Mouse (Mus musculus): ENCODE results near the gene S100pbp. TPM values are rescaled to one million over a fixed set of nuclear protein-coding genes. Genes with fewer than 3 reads are reported as not detected.
A peak's percentile ranks its signal among the peaks of the same experiment; 100 is the strongest.

S100pbp gene
- polyA plus RNA-seq, 1 experiment from 2014 or later: 17.2 TPM

DNA sequence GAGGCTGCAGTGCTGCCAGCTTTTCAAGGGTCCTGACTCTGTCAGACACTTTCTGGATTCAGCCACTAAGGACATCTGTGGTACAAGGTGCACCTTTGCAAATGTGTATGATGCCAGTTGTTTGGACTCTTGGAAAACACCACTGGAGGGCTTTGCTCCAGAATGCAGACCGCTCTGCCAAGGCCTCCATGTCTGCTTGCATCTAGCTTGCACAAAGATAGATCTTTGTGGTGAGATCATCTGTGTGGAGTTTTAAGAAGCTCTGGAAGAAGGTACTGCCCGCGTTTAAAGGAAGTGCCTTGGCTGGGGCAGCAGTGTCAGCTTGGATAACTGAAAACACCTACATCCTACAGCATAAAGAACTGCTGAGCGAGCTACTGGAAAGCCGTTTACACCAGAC, 46.0 kb downstream of the S100pbp start:
- 86% methylated on average over 5 of the region's 5 CpGs for WGBS

DNA sequence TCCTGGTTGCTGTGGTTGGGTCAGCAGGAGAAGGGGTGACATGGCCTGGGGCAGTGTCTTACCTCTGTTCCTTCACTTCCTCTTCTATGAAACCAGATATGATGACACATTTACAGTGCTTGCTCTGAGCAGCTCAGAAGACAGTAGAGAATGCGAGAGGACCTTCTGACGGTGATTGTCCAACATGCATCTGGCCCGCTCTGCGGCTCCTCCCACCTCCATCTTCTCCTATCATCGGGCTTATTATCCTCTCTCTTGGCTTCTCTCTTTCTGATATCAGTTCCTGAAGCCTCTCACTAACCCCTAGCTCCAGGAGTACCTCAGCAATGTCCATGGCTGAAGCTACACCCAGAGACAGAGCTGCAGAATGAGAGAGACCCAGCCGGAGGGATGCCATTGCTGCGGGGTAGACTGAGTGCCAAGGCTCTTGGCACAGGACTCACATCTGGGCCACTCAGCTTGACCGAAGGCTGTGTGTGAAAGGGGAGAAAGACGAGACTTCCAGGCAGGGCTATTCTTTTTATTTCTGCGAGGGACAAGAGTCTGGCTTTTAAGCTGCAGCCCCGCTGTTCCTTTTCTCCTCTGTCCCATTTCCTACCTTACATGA, 47.0 kb downstream of the S100pbp start:
- Histone ChIP-seq H3K36me3 (no peaks in the 10 kb centered on the region), H3K27me3 (peaks cover 6% of the 10 kb centered on the region; the same call in 1 of the 2 replicates), H3K9ac (replicated peaks) (no peak overlapping the region), H3K9me3 (no peaks in the 10 kb centered on the region), H3K4me2 (replicated peaks) (no peak overlapping the region), H3K4me1 (peaks cover 37% of the 10 kb centered on the region), H3K4me3 (no peak overlapping the region), H3K27ac (replicated peaks) (no peak overlapping the region)
- no peak for ATAC-seq (replicated peaks)
- 79% methylated on average over 11 of the region's 11 CpGs for WGBS

More for the DNA sequence above, 46.0 kb downstream of the S100pbp start:
- Histone ChIP-seq H3K4me3 (no peak overlapping the region), H3K4me1 (peaks cover 45% of the 10 kb centered on the region), H3K9ac (replicated peaks) (no peak overlapping the region), H3K4me2 (replicated peaks) (no peak overlapping the region), H3K9me3 (no peaks in the 10 kb centered on the region), H3K27me3 (no peaks in the 10 kb centered on the region), H3K36me3 (no peaks in the 10 kb centered on the region), H3K27ac (replicated peaks) (0 out of 2 replicates have a peak overlapping the region, but pooled peaks have one; percentile 86)
- no peak for ATAC-seq (replicated peaks)

DNA sequence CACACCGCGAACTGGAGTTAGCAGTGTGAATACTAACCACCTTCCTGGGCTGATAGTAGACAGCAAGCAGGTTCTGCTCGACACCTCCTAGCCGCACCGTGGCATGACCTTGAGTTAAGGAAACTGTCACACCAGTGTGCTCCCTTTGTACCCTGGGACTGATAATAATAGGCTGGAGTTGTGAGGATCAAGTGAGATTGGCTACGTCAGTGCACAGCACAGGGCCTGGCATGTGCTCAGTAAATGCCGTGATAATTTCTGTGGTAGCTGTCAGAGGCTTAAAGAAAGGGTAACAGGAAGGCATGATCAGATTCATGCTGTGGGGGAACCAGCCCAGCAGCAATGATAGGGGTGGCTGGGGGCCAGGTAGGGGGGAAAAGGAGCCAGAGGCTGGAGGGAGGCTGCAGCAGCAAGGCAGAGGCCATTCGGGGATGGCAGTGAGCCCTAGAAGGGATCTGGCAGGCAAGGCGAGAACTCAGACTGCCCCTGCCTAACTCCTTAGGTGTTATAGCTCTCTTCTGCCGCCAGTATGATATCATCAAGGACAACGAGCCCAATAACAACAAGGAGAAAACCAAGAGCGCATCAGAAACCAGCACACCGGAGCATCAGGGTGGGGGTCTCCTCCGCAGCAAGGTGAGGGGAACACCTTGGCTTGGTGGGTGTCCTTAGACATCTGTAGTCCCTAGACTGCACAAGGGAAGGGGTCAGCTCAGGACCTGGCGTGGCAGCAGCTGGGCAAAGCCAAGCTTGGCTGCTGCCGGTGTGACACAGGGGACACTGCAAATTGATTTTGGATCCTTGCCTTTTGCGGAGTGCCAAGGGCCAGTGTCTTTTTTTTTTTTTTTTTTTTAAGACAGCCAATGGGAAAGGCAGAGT, 47.7 kb downstream of the S100pbp start:
- H3K36me3 ChIP-seq: no peaks in the 10 kb centered on the region
- peaks cover 11% of the 10 kb centered on the region; the same call in 1 of the 2 replicates for H3K27me3 ChIP-seq
- no peak overlapping the region for H3K9ac ChIP-seq (replicated peaks)
- H3K27ac ChIP-seq (replicated peaks): no peak overlapping the region
- 69% methylated on average over 17 of the region's 17 CpGs for WGBS
- no peak overlapping the region for H3K4me2 ChIP-seq (replicated peaks)
- H3K9me3 ChIP-seq: no peaks in the 10 kb centered on the region
- no peak overlapping the region for H3K4me3 ChIP-seq
- no peak for ATAC-seq (replicated peaks)
- H3K4me1 ChIP-seq: peaks cover 38% of the 10 kb centered on the region

DNA sequence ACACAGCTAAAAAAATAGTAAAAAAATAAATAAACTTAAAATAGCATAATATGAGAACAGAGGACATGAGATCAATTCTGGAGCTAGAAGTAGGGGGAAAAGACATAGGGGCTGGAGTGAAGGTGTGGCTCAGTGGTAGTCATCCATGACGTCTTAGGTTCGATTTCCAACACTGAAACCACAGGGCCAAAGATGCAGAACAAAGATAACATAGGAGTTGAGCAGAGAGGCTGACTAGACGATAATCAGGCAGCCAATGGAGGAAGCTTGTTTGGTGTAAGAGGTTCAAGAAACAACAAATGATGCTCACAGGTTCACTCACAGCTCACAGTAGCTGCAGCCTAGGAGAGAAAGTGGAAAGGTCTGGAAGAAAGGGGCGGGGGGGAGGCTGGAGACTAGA, 48.7 kb downstream of the S100pbp start:
- H3K27me3 ChIP-seq: peaks cover 14% of the 10 kb centered on the region
- no peak for ATAC-seq (replicated peaks)

DNA sequence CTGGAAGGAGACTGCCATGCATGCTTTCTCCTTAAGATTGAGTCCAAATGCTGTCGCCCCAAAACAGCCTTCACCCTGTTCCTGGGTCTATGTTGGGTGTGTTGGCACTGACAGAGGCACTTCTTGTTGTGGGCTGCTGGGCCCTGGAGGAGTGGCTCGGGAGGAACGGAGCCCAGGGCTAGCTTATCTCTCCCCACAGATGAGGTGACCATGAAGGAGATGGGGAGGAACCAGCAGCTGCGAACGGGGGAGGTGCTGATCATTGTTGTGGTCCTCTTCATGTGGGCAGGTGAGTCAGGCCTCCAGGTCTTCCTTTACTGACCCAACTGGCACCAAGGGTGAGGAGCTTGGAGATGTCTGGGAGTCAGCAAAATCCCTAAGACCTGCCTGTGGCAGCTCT, 49.9 kb downstream of the S100pbp start:
- peaks cover 35% of the 10 kb centered on the region for H3K4me1 ChIP-seq
- no peaks in the 10 kb centered on the region for H3K36me3 ChIP-seq
- 93% methylated on average over 5 of the region's 5 CpGs for WGBS

More for the DNA sequence above, 48.7 kb downstream of the S100pbp start:
- Histone ChIP-seq H3K4me1 (peaks cover 43% of the 10 kb centered on the region), H3K36me3 (no peaks in the 10 kb centered on the region), H3K4me3 (no peak overlapping the region), H3K9me3 (no peaks in the 10 kb centered on the region), H3K27ac (replicated peaks) (no peak overlapping the region), H3K4me2 (replicated peaks) (no peak overlapping the region), H3K9ac (replicated peaks) (no peak overlapping the region)
- WGBS: 87% methylated on average over 4 of the region's 4 CpGs

DNA sequence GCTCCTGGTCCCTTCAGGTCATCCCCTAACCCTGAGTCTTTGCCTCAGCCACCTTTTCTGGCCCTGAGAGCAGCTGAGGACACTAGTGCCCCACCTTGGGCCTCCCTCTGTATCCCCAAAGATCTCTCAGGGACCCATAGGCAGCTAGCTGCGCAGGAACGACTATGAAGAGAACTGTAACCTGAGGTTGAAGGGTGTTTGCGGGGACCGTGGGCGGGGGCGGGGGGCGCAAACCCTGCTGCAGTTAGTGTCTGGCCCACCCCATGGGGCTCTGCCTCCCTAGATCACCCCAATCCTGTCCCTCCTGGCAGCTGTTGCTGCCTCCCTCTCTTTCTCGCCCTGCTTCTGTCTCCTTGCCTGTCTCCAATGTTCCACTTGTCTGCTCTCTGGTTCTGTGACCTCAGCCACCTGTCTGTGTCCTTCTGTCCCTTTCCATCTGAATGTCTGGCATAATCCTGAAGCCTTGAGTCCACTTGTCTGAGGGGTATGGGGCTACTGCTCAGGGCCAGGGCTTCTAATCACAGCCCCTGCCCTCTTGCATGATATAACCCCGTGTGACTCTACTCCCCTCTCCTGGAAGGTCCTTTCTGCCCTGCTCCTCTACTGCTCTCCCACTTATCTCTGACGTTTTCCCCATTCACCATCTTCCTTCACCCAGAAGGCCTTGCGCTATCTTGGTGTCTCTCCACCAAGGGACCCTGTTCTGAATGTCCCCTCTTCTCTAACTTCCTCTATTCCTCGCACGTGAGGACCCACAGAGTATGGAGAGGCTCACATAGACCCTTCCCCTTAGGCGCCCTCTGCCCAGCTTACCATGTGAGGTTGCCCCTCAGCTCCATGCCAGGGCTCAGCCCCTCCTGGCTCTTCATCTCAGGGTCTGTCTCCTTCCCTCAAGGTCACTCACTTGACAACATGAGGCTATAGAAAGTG, 51.9 kb downstream of the S100pbp start:
- 47% methylated on average over 14 of the region's 14 CpGs for WGBS
- Histone ChIP-seq H3K9ac (replicated peaks) (peak overlapping the region; percentile 67; the same call in 1 of the 2 replicates), H3K4me3 (peak overlapping the region; percentile 54), H3K27me3 (peaks cover 21% of the 10 kb centered on the region), H3K4me2 (replicated peaks) (peak overlapping the region; percentile 92), H3K9me3 (no peaks in the 10 kb centered on the region), H3K27ac (replicated peaks) (no peak overlapping the region), H3K36me3 (no peaks in the 10 kb centered on the region), H3K4me1 (peaks cover 24% of the 10 kb centered on the region)
- ATAC-seq (replicated peaks): no peak

More for the DNA sequence above, 49.9 kb downstream of the S100pbp start:
- peaks cover 20% of the 10 kb centered on the region for H3K27me3 ChIP-seq
- no peak overlapping the region for H3K27ac ChIP-seq (replicated peaks)
- no peak for ATAC-seq (replicated peaks)
- H3K4me2 ChIP-seq (replicated peaks): no peak overlapping the region
- no peak overlapping the region for H3K4me3 ChIP-seq
- H3K9me3 ChIP-seq: no peaks in the 10 kb centered on the region
- no peak overlapping the region for H3K9ac ChIP-seq (replicated peaks)

DNA sequence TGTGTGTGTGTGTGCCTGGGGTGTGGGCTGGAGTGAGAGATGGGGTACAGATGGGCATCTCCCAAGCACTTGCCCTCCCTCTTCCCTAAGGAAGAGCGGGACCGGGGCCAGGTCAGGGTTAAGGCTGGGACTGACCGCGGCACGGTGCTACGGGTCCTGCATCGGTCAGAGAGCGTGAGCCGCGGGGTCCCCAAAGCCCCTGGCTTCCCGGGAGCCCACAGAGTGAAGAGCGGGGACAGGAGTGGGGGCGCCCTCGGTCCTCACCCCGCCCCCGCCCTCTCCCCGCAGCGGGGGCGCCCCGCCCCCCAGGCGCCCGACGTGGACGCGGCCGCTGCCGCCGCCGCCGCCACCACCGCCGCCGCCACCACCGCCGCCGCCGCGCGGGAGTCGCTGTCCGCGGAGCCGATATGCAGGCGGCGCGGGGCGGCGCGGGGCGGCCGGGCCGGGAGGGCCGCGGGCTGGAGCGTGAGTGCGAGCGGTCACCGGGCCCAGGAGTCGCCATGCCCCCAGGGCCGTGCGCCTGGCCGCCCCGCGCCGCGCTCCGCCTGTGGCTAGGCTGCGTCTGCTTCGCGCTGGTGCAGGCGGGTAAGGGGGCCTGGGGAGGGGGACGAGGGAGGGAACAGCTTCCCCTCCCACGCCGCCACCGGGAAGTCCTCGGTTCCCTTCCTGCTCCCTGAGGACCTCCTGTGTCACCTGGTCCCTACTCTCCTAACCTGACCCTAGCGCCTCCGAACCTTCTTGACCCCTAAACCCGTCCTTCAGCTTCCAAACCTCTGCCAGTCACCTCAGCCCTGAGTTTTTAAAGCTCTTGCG, 52.7 kb downstream of the S100pbp start, which contains the start of gene Fndc5:
Fndc5 (plus strand) TSS at position 421 of the 813 bp plus-strand sequence.
- Histone ChIP-seq H3K4me1 (peaks cover 19% of the 10 kb centered on the region), H3K4me3 (peak within 1 kb of the TSS; percentile 54), H3K9me3 (no peaks in the 10 kb centered on the region), H3K27me3 (peaks cover 22% of the 10 kb centered on the region), H3K9ac (replicated peaks) (peak within 1 kb of the TSS; percentile 67), H3K27ac (replicated peaks) (no peak within 1 kb of the TSS), H3K36me3 (no peaks in the 10 kb centered on the region), H3K4me2 (replicated peaks) (peak within 1 kb of the TSS; percentile 92)
- WGBS: 2% methylated on average over 30 of the region's 80 CpGs
- ATAC-seq (replicated peaks): 0 out of 2 replicates have a peak, but pooled peaks have one; percentile 7

DNA sequence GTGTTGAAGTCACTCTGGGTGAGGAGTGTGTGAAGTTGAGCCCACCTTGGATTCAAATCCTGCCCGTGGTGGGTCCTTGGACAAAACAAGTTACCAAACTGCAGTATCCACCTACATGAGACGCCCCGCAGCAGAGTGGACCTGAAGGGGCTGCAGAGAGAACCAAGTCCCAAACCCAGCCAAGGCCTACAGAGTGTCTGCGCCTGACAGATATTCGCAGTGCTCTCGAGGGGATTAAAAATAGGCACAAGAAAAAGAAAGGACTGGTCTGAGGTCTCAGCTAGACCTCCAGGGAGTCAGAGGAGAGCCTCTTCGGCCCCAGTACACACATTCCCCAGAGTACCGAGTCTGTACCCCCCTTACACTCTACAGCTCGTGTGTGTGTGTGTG, 53.3 kb downstream of the S100pbp start:
- Histone ChIP-seq H3K4me3 (peak overlapping the region; percentile 54), H3K27me3 (peaks cover 22% of the 10 kb centered on the region), H3K9ac (replicated peaks) (peak overlapping the region; percentile 67; the same call in 1 of the 2 replicates), H3K4me2 (replicated peaks) (peak overlapping the region; percentile 92), H3K36me3 (no peaks in the 10 kb centered on the region), H3K9me3 (no peaks in the 10 kb centered on the region), H3K27ac (replicated peaks) (no peak overlapping the region), H3K4me1 (peaks cover 16% of the 10 kb centered on the region)
- 0 out of 2 replicates have a peak, but pooled peaks have one; percentile 47 for ATAC-seq (replicated peaks)
- WGBS: 29% methylated on average over 9 of the region's 9 CpGs

DNA sequence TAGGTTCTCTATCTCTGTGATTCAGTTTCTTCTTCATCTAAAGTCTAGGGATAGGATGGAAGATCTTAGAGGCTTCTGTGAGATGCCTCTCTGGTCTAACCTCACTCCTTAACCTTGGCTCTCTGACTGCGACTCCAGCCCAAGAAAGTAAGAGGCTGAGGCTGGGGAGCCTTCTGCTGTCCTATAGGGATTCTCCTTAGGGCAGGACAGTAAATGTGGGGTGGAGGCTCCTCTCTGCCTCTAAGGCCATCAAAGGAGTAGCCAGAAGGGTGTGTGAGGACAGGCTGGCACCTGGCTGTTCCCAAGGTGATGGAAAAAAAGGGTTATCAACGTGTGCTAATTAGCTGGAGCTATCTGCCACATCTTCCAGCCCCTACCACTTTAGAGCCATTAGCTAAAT, 53.9 kb downstream of the S100pbp start:
- 64% methylated on average over 2 of the region's 2 CpGs for WGBS
- Histone ChIP-seq H3K4me1 (peaks cover 20% of the 10 kb centered on the region), H3K27me3 (peaks cover 22% of the 10 kb centered on the region), H3K9ac (replicated peaks) (no peak overlapping the region), H3K4me3 (no peak overlapping the region), H3K36me3 (no peaks in the 10 kb centered on the region), H3K4me2 (replicated peaks) (0 out of 2 replicates have a peak overlapping the region, but pooled peaks have one; percentile 5), H3K27ac (replicated peaks) (no peak overlapping the region), H3K9me3 (no peaks in the 10 kb centered on the region)
- no peak for ATAC-seq (replicated peaks)

DNA sequence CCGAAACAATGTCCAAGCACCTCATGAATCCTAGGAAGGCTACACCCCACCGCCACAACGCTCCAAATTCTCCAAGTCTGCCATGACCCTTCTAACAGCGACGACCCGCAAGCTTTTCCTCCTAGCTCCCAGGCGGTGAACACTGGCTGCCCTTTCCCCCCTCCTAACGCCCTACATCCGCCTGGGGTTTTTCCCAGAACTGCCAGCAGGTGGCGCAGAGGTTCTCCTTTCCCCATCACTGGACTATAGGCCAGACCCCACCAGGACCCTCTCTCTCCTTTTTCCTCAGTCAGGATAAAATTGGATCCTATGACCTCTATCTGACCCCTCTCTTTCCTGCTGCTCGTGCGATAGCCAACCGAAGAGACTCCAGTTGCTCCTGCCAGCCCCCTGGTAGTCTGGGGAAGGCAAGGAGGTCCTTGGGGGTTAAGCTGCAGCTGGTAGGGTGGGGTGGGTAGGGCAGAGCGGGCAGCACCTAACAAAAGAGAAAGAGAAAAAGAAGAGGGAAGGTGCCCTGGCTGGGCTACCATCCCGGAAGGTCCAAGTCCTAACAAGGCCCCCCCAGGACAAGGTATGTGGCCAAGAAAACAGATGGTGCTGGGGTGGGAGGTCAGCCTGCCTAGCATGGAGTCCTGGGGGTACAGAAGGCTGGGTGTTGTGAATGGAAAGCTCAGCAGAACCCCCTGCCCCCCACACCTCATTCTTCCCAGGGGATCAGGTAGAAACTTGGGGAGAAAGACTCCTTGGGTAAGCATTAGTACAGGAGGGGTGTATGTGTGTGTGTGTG, 54.5 kb downstream of the S100pbp start:
- WGBS: 10% methylated on average over 15 of the region's 15 CpGs
- Histone ChIP-seq H3K4me2 (replicated peaks) (peak overlapping the region; percentile 32), H3K36me3 (no peaks in the 10 kb centered on the region), H3K9ac (replicated peaks) (0 out of 2 replicates have a peak overlapping the region, but pooled peaks have one; percentile 10), H3K4me1 (peaks cover 26% of the 10 kb centered on the region), H3K27ac (replicated peaks) (no peak overlapping the region), H3K4me3 (no peak overlapping the region), H3K27me3 (peaks cover 22% of the 10 kb centered on the region), H3K9me3 (no peaks in the 10 kb centered on the region)
- ATAC-seq (replicated peaks): no peak
